Mouse (Mus musculus): ENCODE results near the gene Procr. TPM values are rescaled to one million over a fixed set of nuclear protein-coding genes. Genes with fewer than 3 reads are reported as not detected.

Gene Procr
- polyA plus RNA-seq, 1 experiment from 2014 or later = 3.0 TPM

GRCm38 (mm10) chr2:155742931-155743337, 8.0 kb upstream of the Procr start:
- H3K4me3 ChIP-seq (replicated peaks; ENCODE audit: low read length) = no peak overlapping the region
- ATAC-seq (ENCODE audit: low FRiP score) (no peak), DNase-seq (ENCODE audit: low spot score) (no peak)
- no peaks in the 10 kb centered on the region for H3K36me3 ChIP-seq (replicated peaks; ENCODE audit: control insufficient read depth, insufficient read depth)
- 80% methylated on average over 12 of the region's 12 CpGs for WGBS
- no peaks in the 10 kb centered on the region for H3K9me3 ChIP-seq (ENCODE audit: control insufficient read depth, low read length)
- no peak overlapping the region for H3K9ac ChIP-seq
- H3K27me3 ChIP-seq (ENCODE audit: control insufficient read depth, insufficient read depth, low read length) = no peaks in the 10 kb centered on the region
- H3K27ac ChIP-seq = no peak overlapping the region
- H3K4me2 ChIP-seq (replicated peaks) = no peak overlapping the region
- no peaks in the 10 kb centered on the region for H3K4me1 ChIP-seq (replicated peaks; ENCODE audit: control insufficient read depth, insufficient read depth, low read length)

- H3K36me3 ChIP-seq (replicated peaks; ENCODE audit: control insufficient read depth, insufficient read depth) = no peaks in the 10 kb centered on the region
- WGBS = 94% methylated on average over 9 of the region's 9 CpGs
- ATAC-seq (ENCODE audit: low FRiP score) = no peak
- no peak overlapping the region for H3K9ac ChIP-seq
- no peaks in the 10 kb centered on the region for H3K9me3 ChIP-seq (ENCODE audit: control insufficient read depth, low read length)
- no peak overlapping the region for H3K4me3 ChIP-seq (replicated peaks; ENCODE audit: low read length)
- no peak for DNase-seq (ENCODE audit: low spot score)
- H3K4me1 ChIP-seq (replicated peaks; ENCODE audit: control insufficient read depth, insufficient read depth, low read length) = no peaks in the 10 kb centered on the region
- H3K4me2 ChIP-seq (replicated peaks) = no peak overlapping the region
- H3K27ac ChIP-seq = no peak overlapping the region
- H3K27me3 ChIP-seq (ENCODE audit: control insufficient read depth, insufficient read depth, low read length) = no peaks in the 10 kb centered on the region
These were observed 7.6 kb upstream of the Procr start for GRCm38 (mm10) chr2:155743351-155743750.

GRCm38 (mm10) chr2:155745487-155745886, 5.4 kb upstream of the Procr start:
- Histone ChIP-seq H3K27me3 (ENCODE audit: control insufficient read depth, insufficient read depth, low read length) (no peaks in the 10 kb centered on the region), H3K4me1 (replicated peaks; ENCODE audit: control insufficient read depth, insufficient read depth, low read length) (no peaks in the 10 kb centered on the region)
- 69% methylated on average over 3 of the region's 3 CpGs for WGBS

GRCm38 (mm10) chr2:155749394-155749793, 1.5 kb upstream of the Procr start:
- no peak overlapping the region for H3K27ac ChIP-seq
- H3K9me3 ChIP-seq (ENCODE audit: control insufficient read depth, low read length) = no peaks in the 10 kb centered on the region
- peaks cover 6% of the 10 kb centered on the region; the same call in 1 of the 2 replicates for H3K4me1 ChIP-seq (replicated peaks; ENCODE audit: control insufficient read depth, insufficient read depth, low read length)
- no peaks in the 10 kb centered on the region for H3K36me3 ChIP-seq (replicated peaks; ENCODE audit: control insufficient read depth, insufficient read depth)
- H3K4me2 ChIP-seq (replicated peaks) = no peak overlapping the region
- no peak for DNase-seq (ENCODE audit: low spot score)
- no peak overlapping the region for H3K9ac ChIP-seq
- no peak overlapping the region for H3K4me3 ChIP-seq (replicated peaks; ENCODE audit: low read length)
- peaks cover 9% of the 10 kb centered on the region for H3K27me3 ChIP-seq (ENCODE audit: control insufficient read depth, insufficient read depth, low read length)
- no peak for ATAC-seq (ENCODE audit: low FRiP score)
- 84% methylated on average over 4 of the region's 4 CpGs for WGBS

More at GRCm38 (mm10) chr2:155745487-155745886, 5.4 kb upstream of the Procr start:
- H3K9me3 ChIP-seq (ENCODE audit: control insufficient read depth, low read length) = no peaks in the 10 kb centered on the region
- H3K4me3 ChIP-seq (replicated peaks; ENCODE audit: low read length) = no peak overlapping the region
- H3K36me3 ChIP-seq (replicated peaks; ENCODE audit: control insufficient read depth, insufficient read depth) = no peaks in the 10 kb centered on the region
- no peak for ATAC-seq (ENCODE audit: low FRiP score)
- no peak overlapping the region for H3K27ac ChIP-seq
- H3K9ac ChIP-seq = no peak overlapping the region
- H3K4me2 ChIP-seq (replicated peaks) = no peak overlapping the region
- no peak for DNase-seq (ENCODE audit: low spot score)

GRCm38 (mm10) chr2:155755746-155756145, 4.8 kb downstream of the Procr start:
- ATAC-seq (ENCODE audit: low FRiP score) (no peak), DNase-seq (ENCODE audit: low spot score) (peak; percentile 40)
- no peak overlapping the region for H3K27ac ChIP-seq
- 3% methylated on average over 1 of the region's 1 CpGs for WGBS
- H3K36me3 ChIP-seq (replicated peaks; ENCODE audit: control insufficient read depth, insufficient read depth) = no peaks in the 10 kb centered on the region
- no peak overlapping the region for H3K4me3 ChIP-seq (replicated peaks; ENCODE audit: low read length)
- no peak overlapping the region for H3K9ac ChIP-seq
- no peak overlapping the region for H3K4me2 ChIP-seq (replicated peaks)
- H3K27me3 ChIP-seq (ENCODE audit: control insufficient read depth, insufficient read depth, low read length) = peaks cover 9% of the 10 kb centered on the region
- peaks cover 6% of the 10 kb centered on the region; the same call in 1 of the 2 replicates for H3K4me1 ChIP-seq (replicated peaks; ENCODE audit: control insufficient read depth, insufficient read depth, low read length)
- no peaks in the 10 kb centered on the region for H3K9me3 ChIP-seq (ENCODE audit: control insufficient read depth, low read length)

GRCm38 (mm10) chr2:155756855-155757566, 6.1 kb downstream of the Procr start:
- H3K4me2 ChIP-seq (replicated peaks) = no peak overlapping the region
- no peak for DNase-seq (ENCODE audit: low spot score)
- no peaks in the 10 kb centered on the region for H3K36me3 ChIP-seq (replicated peaks; ENCODE audit: control insufficient read depth, insufficient read depth)
- no peak for ATAC-seq (ENCODE audit: low FRiP score)
- WGBS = 70% methylated on average over 14 of the region's 14 CpGs
- H3K9me3 ChIP-seq (ENCODE audit: control insufficient read depth, low read length) = no peaks in the 10 kb centered on the region
- no peak overlapping the region for H3K9ac ChIP-seq
- H3K27me3 ChIP-seq (ENCODE audit: control insufficient read depth, insufficient read depth, low read length) = no peaks in the 10 kb centered on the region
- no peak overlapping the region for H3K4me3 ChIP-seq (replicated peaks; ENCODE audit: low read length)
- no peak overlapping the region for H3K27ac ChIP-seq
- H3K4me1 ChIP-seq (replicated peaks; ENCODE audit: control insufficient read depth, insufficient read depth, low read length) = no peaks in the 10 kb centered on the region

- no peak for ATAC-seq (ENCODE audit: low FRiP score)
- no peak overlapping the region for H3K9ac ChIP-seq
- H3K4me3 ChIP-seq (replicated peaks; ENCODE audit: low read length) = no peak overlapping the region
- no peaks in the 10 kb centered on the region for H3K9me3 ChIP-seq (ENCODE audit: control insufficient read depth, low read length)
- H3K4me1 ChIP-seq (replicated peaks; ENCODE audit: control insufficient read depth, insufficient read depth, low read length) = no peaks in the 10 kb centered on the region
- WGBS = 52% methylated on average over 13 of the region's 13 CpGs
- H3K27me3 ChIP-seq (ENCODE audit: control insufficient read depth, insufficient read depth, low read length) = no peaks in the 10 kb centered on the region
- H3K36me3 ChIP-seq (replicated peaks; ENCODE audit: control insufficient read depth, insufficient read depth) = no peaks in the 10 kb centered on the region
- H3K4me2 ChIP-seq (replicated peaks) = no peak overlapping the region
- peak; percentile 88 for DNase-seq (ENCODE audit: low spot score)
- H3K27ac ChIP-seq = no peak overlapping the region
These were observed 13.9 kb downstream of the Procr start for GRCm38 (mm10) chr2:155764679-155765418.

- DNase-seq (ENCODE audit: low spot score) (no peak), ATAC-seq (ENCODE audit: low FRiP score) (no peak)
- no peak overlapping the region for H3K4me3 ChIP-seq (replicated peaks; ENCODE audit: low read length)
- H3K4me2 ChIP-seq (replicated peaks) = no peak overlapping the region
- WGBS = 63% methylated on average over 4 of the region's 4 CpGs
- H3K9me3 ChIP-seq (ENCODE audit: control insufficient read depth, low read length) = no peaks in the 10 kb centered on the region
- H3K4me1 ChIP-seq (replicated peaks; ENCODE audit: control insufficient read depth, insufficient read depth, low read length) = peaks cover 22% of the 10 kb centered on the region
- H3K27me3 ChIP-seq (ENCODE audit: control insufficient read depth, insufficient read depth, low read length) = no peaks in the 10 kb centered on the region
- H3K9ac ChIP-seq = no peak overlapping the region
- no peaks in the 10 kb centered on the region for H3K36me3 ChIP-seq (replicated peaks; ENCODE audit: control insufficient read depth, insufficient read depth)
- no peak overlapping the region for H3K27ac ChIP-seq
These were observed 22.7 kb downstream of the Procr start for GRCm38 (mm10) chr2:155773664-155774063.

- DNase-seq (ENCODE audit: low spot score) (no peak), ATAC-seq (ENCODE audit: low FRiP score) (no peak)
- H3K27ac ChIP-seq = peak overlapping the region; percentile 93; the same call in 1 of the 2 replicates
- H3K4me3 ChIP-seq (replicated peaks; ENCODE audit: low read length) = peak overlapping the region; percentile 48
- no peaks in the 10 kb centered on the region for H3K36me3 ChIP-seq (replicated peaks; ENCODE audit: control insufficient read depth, insufficient read depth)
- 59% methylated on average over 11 of the region's 11 CpGs for WGBS
- H3K27me3 ChIP-seq (ENCODE audit: control insufficient read depth, insufficient read depth, low read length) = no peaks in the 10 kb centered on the region
- peaks cover 26% of the 10 kb centered on the region for H3K4me1 ChIP-seq (replicated peaks; ENCODE audit: control insufficient read depth, insufficient read depth, low read length)
- peak overlapping the region; percentile 96 for H3K9ac ChIP-seq
- no peaks in the 10 kb centered on the region for H3K9me3 ChIP-seq (ENCODE audit: control insufficient read depth, low read length)
- H3K4me2 ChIP-seq (replicated peaks) = peak overlapping the region; percentile 79
These were observed 23.5 kb downstream of the Procr start for GRCm38 (mm10) chr2:155774261-155774926.
